ENCODE assay signal across 27 mouse cellular contexts in the genomic region with DNA sequence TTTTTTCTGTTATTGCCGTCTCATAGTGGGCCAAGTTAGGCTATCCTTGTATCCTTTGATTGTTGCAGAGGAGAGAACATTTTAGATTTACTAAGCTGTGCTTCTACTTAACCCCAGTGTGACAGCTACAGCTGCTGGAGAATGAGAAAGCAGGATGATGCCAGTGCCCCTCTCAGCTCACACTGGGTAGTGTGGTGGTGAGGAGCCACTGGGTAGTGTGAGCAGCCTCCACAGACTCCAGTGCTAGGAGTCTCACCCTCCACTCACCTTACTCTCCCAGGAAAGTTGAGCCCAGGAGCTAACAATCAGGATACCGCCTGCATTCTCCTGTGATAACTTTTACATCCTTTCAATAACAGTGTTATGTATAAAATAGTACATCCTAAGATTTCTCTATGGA.
DNase-seq lines count a peak whose midpoint lies in the region; ATAC-seq and TF ChIP-seq lines count a peak whose summit lies in the region.
"Had no signal": no experiment of that assay in that cellular context is flagged by ENCODE, and none has a peak within 500 bp of the region (broad histone marks: within the 10 kb centered on the region; RNA-seq: fewer than 3 reads in every experiment).

No protein-coding gene starts in this region.

- intact Hi-C loops in left cerebral cortex, adult 2 months (cut with DNase I), result loop anchor here (2.0 to 5.0 kb wide), 2 partner anchors 26 to 60 kb away; a partner anchor contains a TSS
- intact Hi-C loops in left cerebral cortex, postnatal 10 days (cut with DNase I), result no loop called here

- WGBS in midbrain, embryonic 13.5 days, result 40% methylated on average over 2 of the region's 2 CpGs
- WGBS in midbrain, embryonic 15.5 days, result 57% methylated on average over 2 of the region's 2 CpGs

- H3K4me3 ChIP-seq in left cerebral cortex, adult 2 months, result no peak overlapping the region
- no peak overlapping the region for H3K4me3 ChIP-seq in midbrain, embryonic 13.5 days (replicated peaks)
- no peak overlapping the region for H3K4me3 ChIP-seq in midbrain, embryonic 15.5 days
- H3K4me3 ChIP-seq: embryonic facial prominence, embryonic 12.5 days; embryonic facial prominence, embryonic 15.5 days; forebrain, embryonic 12.5 days; forebrain, embryonic 15.5 days; heart, adult 2 months; heart, embryonic 10.5 days; heart, embryonic 13.5 days had no signal

- no peak overlapping the region for H3K4me2 ChIP-seq in midbrain, embryonic 13.5 days (replicated peaks)
- H3K4me2 ChIP-seq in midbrain, embryonic 15.5 days, result no peak overlapping the region
- H3K4me2 ChIP-seq: embryonic facial prominence, embryonic 12.5 days; embryonic facial prominence, embryonic 15.5 days; forebrain, embryonic 12.5 days; forebrain, embryonic 15.5 days; heart, embryonic 13.5 days; hindbrain, embryonic 14.5 days had no signal

- TF ChIP-seq CTCF in left cerebral cortex, adult 2 months (IDR thresholded peaks at IDR 0.05), result no peak

- ATAC-seq in frontal cortex, adult (ENCODE audit: low TSS enrichment), result peak; percentile 21; the same call in 1 of the 2 replicates
- ATAC-seq in midbrain, embryonic 13.5 days, result 0 out of 2 replicates have a peak, but pooled peaks have one; percentile 40
- ATAC-seq in midbrain, embryonic 15.5 days (replicated peaks), result no peak
- ATAC-seq: forebrain, embryonic 15.5 days; hindbrain, postnatal 0 days; inflammation-experienced regulatory T-cells, adult 6 months had no signal

- no peaks in the 10 kb centered on the region for H3K27me3 ChIP-seq in midbrain, embryonic 13.5 days
- H3K27me3 ChIP-seq in midbrain, embryonic 15.5 days (replicated peaks), result no peaks in the 10 kb centered on the region
- H3K27me3 ChIP-seq: CH12.LX; embryonic facial prominence, embryonic 12.5 days; embryonic facial prominence, embryonic 15.5 days; forebrain, embryonic 12.5 days; forebrain, embryonic 15.5 days; heart, embryonic 13.5 days had no signal

- H3K4me1 ChIP-seq in midbrain, embryonic 13.5 days (replicated peaks), result peaks cover 14% of the 10 kb centered on the region
- peaks cover 2% of the 10 kb centered on the region; the same call in 1 of the 2 replicates for H3K4me1 ChIP-seq in midbrain, embryonic 15.5 days
- H3K4me1 ChIP-seq: embryonic facial prominence, embryonic 15.5 days; forebrain, embryonic 15.5 days; heart, embryonic 10.5 days; heart, embryonic 13.5 days had no signal

- no peak overlapping the region for H3K9ac ChIP-seq in midbrain, embryonic 13.5 days (replicated peaks)
- H3K9ac ChIP-seq in midbrain, embryonic 15.5 days, result no peak overlapping the region
- H3K9ac ChIP-seq: embryonic facial prominence, embryonic 12.5 days; embryonic facial prominence, embryonic 15.5 days; forebrain, embryonic 12.5 days; forebrain, embryonic 15.5 days; heart, embryonic 13.5 days; hindbrain, embryonic 14.5 days had no signal

- no peak for DNase-seq in frontal cortex, adult 2 months (ENCODE audit: extremely low spot score in 1 of 2, low spot score in 1 of 2)
- no peak for DNase-seq in left cerebral cortex, adult 2 months (ENCODE audit: extremely low spot score in 1 of 2, low spot score in 2 of 2)
- DNase-seq in left cerebral cortex, postnatal 10 days (ENCODE audit: extremely low spot score in 1 of 2, low spot score in 2 of 2), result no peak
- DNase-seq in urinary bladder, adult 2 months (ENCODE audit: low spot score), result no peak
- DNase-seq: adrenal gland, adult 2 months; adrenal gland, postnatal 14 days; B cell, adult 2 months; cerebellum, adult 11 months; cerebellum, adult 2 months; cerebellum, adult 9-11 months; cerebellum, postnatal 25 days; gastrocnemius, postnatal 25 days; heart, adult 2 months; heart, postnatal 14 days had no signal

- H3K36me3 ChIP-seq in midbrain, embryonic 13.5 days, result no peaks in the 10 kb centered on the region
- H3K36me3 ChIP-seq in midbrain, embryonic 15.5 days (replicated peaks), result no peaks in the 10 kb centered on the region
- H3K36me3 ChIP-seq: embryonic facial prominence, embryonic 12.5 days; embryonic facial prominence, embryonic 15.5 days; forebrain, embryonic 12.5 days; forebrain, embryonic 15.5 days had no signal

- H3K9me3 ChIP-seq in midbrain, embryonic 13.5 days, result no peaks in the 10 kb centered on the region
- no peaks in the 10 kb centered on the region for H3K9me3 ChIP-seq in midbrain, embryonic 15.5 days
- H3K9me3 ChIP-seq: embryonic facial prominence, embryonic 12.5 days; embryonic facial prominence, embryonic 15.5 days; forebrain, embryonic 12.5 days; forebrain, embryonic 15.5 days; heart, embryonic 10.5 days; heart, embryonic 13.5 days had no signal

- peak overlapping the region; percentile 9; the same call in 1 of the 2 replicates for H3K27ac ChIP-seq in left cerebral cortex, adult 2 months
- H3K27ac ChIP-seq in midbrain, embryonic 13.5 days, result no peak overlapping the region
- no peak overlapping the region for H3K27ac ChIP-seq in midbrain, embryonic 15.5 days
- H3K27ac ChIP-seq: embryonic facial prominence, embryonic 12.5 days; embryonic facial prominence, embryonic 15.5 days; forebrain, embryonic 15.5 days; heart, adult 2 months; heart, embryonic 10.5 days; heart, embryonic 13.5 days; hindbrain, embryonic 14.5 days; hindbrain, postnatal 0 days had no signal
